Mouse (Mus musculus): ENCODE results near the gene Rln1. TPM values are rescaled to one million over a fixed set of nuclear protein-coding genes. Genes with fewer than 3 reads are reported as not detected.

Rln1 gene
- total and polyA plus RNA-seq, 2 experiments from 2014 or later: 4.5 to 7.2 TPM

- H3K9ac ChIP-seq (replicated peaks; ENCODE audit: low read length, poor library complexity, severe bottlenecking): no peak overlapping the region
- 92% methylated on average over 3 of the region's 3 CpGs for WGBS
- H3K27ac ChIP-seq (ENCODE audit: low read depth, low read length): no peak overlapping the region
- no peak for DNase-seq (ENCODE audit: low spot score)
- no peaks in the 10 kb centered on the region for H3K36me3 ChIP-seq (ENCODE audit: insufficient read depth, low read length)
- no peak overlapping the region for H3K4me3 ChIP-seq (ENCODE audit: low read depth, low read length)
- H3K4me2 ChIP-seq (ENCODE audit: low read depth, low read length, poor library complexity, severe bottlenecking): no peak overlapping the region
- no peaks in the 10 kb centered on the region for H3K27me3 ChIP-seq (ENCODE audit: insufficient read depth, low read length)
- no peaks in the 10 kb centered on the region for H3K4me1 ChIP-seq (ENCODE audit: insufficient read depth, low read length)
- no peak for TF ChIP-seq CTCF (IDR thresholded peaks at IDR 0.05)
- no peaks in the 10 kb centered on the region for H3K9me3 ChIP-seq (ENCODE audit: low read length)
- no peak for ATAC-seq (ENCODE audit: low FRiP score)
Observed at GRCm38 (mm10) chr19:29372621-29373020, 38.2 kb upstream of the Rln1 start.

- DNase-seq (ENCODE audit: low spot score): no peak
- no peak overlapping the region for H3K27ac ChIP-seq (ENCODE audit: low read depth, low read length)
- no peak overlapping the region for H3K9ac ChIP-seq (replicated peaks; ENCODE audit: low read length, poor library complexity, severe bottlenecking)
- no peak for TF ChIP-seq CTCF (IDR thresholded peaks at IDR 0.05)
- no peak overlapping the region for H3K4me2 ChIP-seq (ENCODE audit: low read depth, low read length, poor library complexity, severe bottlenecking)
- 76% methylated on average over 4 of the region's 4 CpGs for WGBS
- H3K9me3 ChIP-seq (ENCODE audit: low read length): no peaks in the 10 kb centered on the region
- H3K27me3 ChIP-seq (ENCODE audit: insufficient read depth, low read length): no peaks in the 10 kb centered on the region
- H3K4me3 ChIP-seq (ENCODE audit: low read depth, low read length): no peak overlapping the region
- no peaks in the 10 kb centered on the region for H3K36me3 ChIP-seq (ENCODE audit: insufficient read depth, low read length)
- ATAC-seq (ENCODE audit: low FRiP score): no peak
- H3K4me1 ChIP-seq (ENCODE audit: insufficient read depth, low read length): no peaks in the 10 kb centered on the region
Observed at GRCm38 (mm10) chr19:29372138-29372537, 37.7 kb upstream of the Rln1 start.

GRCm38 (mm10) chr19:29371284-29372081, 37.0 kb upstream of the Rln1 start:
- H3K4me3 ChIP-seq (ENCODE audit: low read depth, low read length): no peak overlapping the region
- no peaks in the 10 kb centered on the region for H3K27me3 ChIP-seq (ENCODE audit: insufficient read depth, low read length)
- no peak for TF ChIP-seq CTCF (IDR thresholded peaks at IDR 0.05)
- no peaks in the 10 kb centered on the region for H3K36me3 ChIP-seq (ENCODE audit: insufficient read depth, low read length)
- no peak overlapping the region for H3K9ac ChIP-seq (replicated peaks; ENCODE audit: low read length, poor library complexity, severe bottlenecking)
- 81% methylated on average over 18 of the region's 18 CpGs for WGBS
- no peak overlapping the region for H3K27ac ChIP-seq (ENCODE audit: low read depth, low read length)
- DNase-seq (ENCODE audit: low spot score) (no peak), ATAC-seq (ENCODE audit: low FRiP score) (no peak)
- no peak overlapping the region for H3K4me2 ChIP-seq (ENCODE audit: low read depth, low read length, poor library complexity, severe bottlenecking)
- no peaks in the 10 kb centered on the region for H3K4me1 ChIP-seq (ENCODE audit: insufficient read depth, low read length)
- H3K9me3 ChIP-seq (ENCODE audit: low read length): no peaks in the 10 kb centered on the region

- H3K27me3 ChIP-seq (ENCODE audit: insufficient read depth, low read length): no peaks in the 10 kb centered on the region
- DNase-seq (ENCODE audit: low spot score) (no peak), ATAC-seq (ENCODE audit: low FRiP score) (no peak)
- no peaks in the 10 kb centered on the region for H3K4me1 ChIP-seq (ENCODE audit: insufficient read depth, low read length)
- 94% methylated on average over 7 of the region's 7 CpGs for WGBS
- no peak overlapping the region for H3K9ac ChIP-seq (replicated peaks; ENCODE audit: low read length, poor library complexity, severe bottlenecking)
- H3K9me3 ChIP-seq (ENCODE audit: low read length): no peaks in the 10 kb centered on the region
- no peaks in the 10 kb centered on the region for H3K36me3 ChIP-seq (ENCODE audit: insufficient read depth, low read length)
- H3K27ac ChIP-seq (ENCODE audit: low read depth, low read length): no peak overlapping the region
- no peak overlapping the region for H3K4me3 ChIP-seq (ENCODE audit: low read depth, low read length)
- H3K4me2 ChIP-seq (ENCODE audit: low read depth, low read length, poor library complexity, severe bottlenecking): no peak overlapping the region
- no peak for TF ChIP-seq CTCF (IDR thresholded peaks at IDR 0.05)
Observed at GRCm38 (mm10) chr19:29370545-29371283, 36.2 kb upstream of the Rln1 start.

- H3K4me3 ChIP-seq (ENCODE audit: low read depth, low read length): no peak overlapping the region
- H3K4me1 ChIP-seq (ENCODE audit: insufficient read depth, low read length): no peaks in the 10 kb centered on the region
- DNase-seq (ENCODE audit: low spot score) (no peak), ATAC-seq (ENCODE audit: low FRiP score) (no peak)
- no peak for TF ChIP-seq CTCF (IDR thresholded peaks at IDR 0.05)
- H3K4me2 ChIP-seq (ENCODE audit: low read depth, low read length, poor library complexity, severe bottlenecking): no peak overlapping the region
- H3K27me3 ChIP-seq (ENCODE audit: insufficient read depth, low read length): no peaks in the 10 kb centered on the region
- no peaks in the 10 kb centered on the region for H3K36me3 ChIP-seq (ENCODE audit: insufficient read depth, low read length)
- no peaks in the 10 kb centered on the region for H3K9me3 ChIP-seq (ENCODE audit: low read length)
- WGBS: 80% methylated on average over 12 of the region's 12 CpGs
- no peak overlapping the region for H3K9ac ChIP-seq (replicated peaks; ENCODE audit: low read length, poor library complexity, severe bottlenecking)
- H3K27ac ChIP-seq (ENCODE audit: low read depth, low read length): no peak overlapping the region
Observed at GRCm38 (mm10) chr19:29370112-29370511, 35.6 kb upstream of the Rln1 start.

GRCm38 (mm10) chr19:29368671-29369309, 34.3 kb upstream of the Rln1 start:
- Histone ChIP-seq H3K9me3 (ENCODE audit: low read length) (no peaks in the 10 kb centered on the region), H3K4me2 (ENCODE audit: low read depth, low read length, poor library complexity, severe bottlenecking) (no peak overlapping the region), H3K27ac (ENCODE audit: low read depth, low read length) (no peak overlapping the region), H3K9ac (replicated peaks; ENCODE audit: low read length, poor library complexity, severe bottlenecking) (no peak overlapping the region), H3K27me3 (ENCODE audit: insufficient read depth, low read length) (no peaks in the 10 kb centered on the region), H3K4me3 (ENCODE audit: low read depth, low read length) (no peak overlapping the region), H3K36me3 (ENCODE audit: insufficient read depth, low read length) (no peaks in the 10 kb centered on the region), H3K4me1 (ENCODE audit: insufficient read depth, low read length) (no peaks in the 10 kb centered on the region)
- ATAC-seq (ENCODE audit: low FRiP score) (no peak), DNase-seq (ENCODE audit: low spot score) (no peak)
- 84% methylated on average over 3 of the region's 3 CpGs for WGBS
- no peak for TF ChIP-seq CTCF (IDR thresholded peaks at IDR 0.05)
